Mouse (Mus musculus): ENCODE data around the gene Cdh13.
A peak's percentile ranks its signal among the peaks of the same experiment; 100 is the strongest.

Gene Cdh13

DNA sequence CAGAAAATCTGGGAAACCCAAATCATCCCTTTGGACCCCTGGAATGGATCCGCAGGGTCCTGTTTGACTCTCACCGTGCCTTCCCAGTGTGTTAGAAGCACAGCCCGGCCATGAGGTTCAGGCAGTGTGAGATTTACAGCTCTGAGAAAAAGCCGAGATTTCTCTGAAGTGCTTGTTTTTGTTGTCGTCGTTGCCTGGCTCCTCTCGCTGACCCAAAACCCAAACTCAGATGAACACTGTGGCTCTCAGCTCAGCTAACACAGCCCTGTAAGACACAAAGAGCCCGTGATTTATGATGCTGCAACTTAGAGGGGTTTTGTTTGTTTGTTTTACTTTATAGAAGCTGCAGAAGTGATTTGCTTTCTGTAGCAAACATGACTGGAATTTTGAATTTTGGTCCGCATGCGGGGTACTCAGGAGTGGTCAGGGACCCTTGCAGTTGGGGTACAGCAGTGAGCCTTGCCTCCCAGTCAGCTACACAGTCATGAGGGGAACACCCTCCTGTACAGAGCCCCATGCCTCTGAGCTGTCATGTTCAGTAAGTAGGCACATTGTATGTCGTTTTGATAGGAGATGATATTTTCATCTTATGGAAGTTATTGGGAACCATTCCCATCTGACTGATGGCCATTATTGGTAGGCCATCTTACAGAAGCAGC, 169.0 kb downstream of the Cdh13 start:
- no peak for DNase-seq

DNA sequence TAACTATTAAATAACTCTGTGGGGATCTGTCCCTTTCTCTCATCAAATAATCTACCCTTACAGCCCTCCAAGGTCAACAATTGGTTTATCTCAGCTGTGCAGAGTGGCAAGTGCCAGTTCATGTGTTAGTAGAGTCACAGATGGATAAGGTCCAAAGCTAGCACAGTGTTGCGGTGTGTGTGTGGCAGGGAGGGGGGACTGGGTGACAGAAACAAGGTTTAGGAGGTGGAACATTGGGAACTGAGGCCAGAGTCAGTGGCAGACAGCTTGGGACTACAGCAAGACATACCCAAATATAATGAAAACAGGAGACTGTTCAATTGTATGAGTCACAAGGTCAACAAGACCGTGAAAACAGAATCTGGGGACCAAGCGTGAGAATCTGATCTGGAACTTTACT, 171.7 kb downstream of the Cdh13 start:
- DNase-seq = no peak

DNA sequence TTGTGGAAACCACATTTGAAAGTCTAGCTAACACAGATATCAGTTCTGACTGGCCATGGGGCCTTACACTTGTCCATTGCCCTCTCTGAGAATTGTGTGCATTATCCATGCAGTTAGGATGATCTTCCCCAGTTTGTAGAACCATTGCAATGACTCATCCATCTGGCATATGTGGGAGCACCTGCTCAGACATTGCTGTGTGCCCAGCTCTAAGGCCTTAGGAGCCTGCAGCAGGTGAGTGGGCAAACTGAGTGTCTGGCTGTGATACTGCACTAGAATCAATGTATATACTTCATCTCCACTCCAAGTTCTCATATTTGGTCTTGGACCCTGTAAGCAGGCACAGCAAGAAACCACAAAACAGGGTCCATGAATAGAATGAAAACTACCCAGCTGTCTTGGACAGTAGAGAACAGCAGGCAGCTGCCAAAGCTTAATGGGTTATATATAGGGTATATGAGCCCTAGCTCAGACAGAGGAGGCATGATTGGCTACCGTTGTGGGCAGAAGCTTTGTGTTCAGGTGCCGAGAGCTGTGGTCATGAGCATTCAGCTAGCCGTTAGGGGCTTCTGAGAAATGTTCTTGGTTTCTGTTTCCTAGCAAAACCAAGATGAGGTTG, 181.9 kb downstream of the Cdh13 start:
- no peak for DNase-seq

DNA sequence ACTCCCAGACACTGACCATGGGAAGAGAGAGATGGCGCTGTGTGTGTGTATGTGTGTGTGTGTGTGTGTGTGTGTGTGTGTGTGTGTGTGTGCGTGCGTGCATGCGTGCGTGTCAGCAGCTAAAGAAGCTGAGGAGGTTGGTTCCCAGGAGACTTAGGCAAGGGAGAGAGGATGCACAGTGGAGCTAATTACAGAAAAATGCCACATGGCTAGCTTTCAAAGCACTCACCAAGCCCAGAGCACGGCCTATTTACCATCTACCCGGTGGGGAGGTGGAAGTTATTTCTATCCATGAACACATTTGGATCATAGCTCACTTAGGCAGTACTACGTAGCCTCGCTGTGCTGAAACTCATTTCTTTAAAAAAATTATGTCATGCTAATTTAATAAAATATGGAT, 194.1 kb downstream of the Cdh13 start:
- no peak for DNase-seq

DNA sequence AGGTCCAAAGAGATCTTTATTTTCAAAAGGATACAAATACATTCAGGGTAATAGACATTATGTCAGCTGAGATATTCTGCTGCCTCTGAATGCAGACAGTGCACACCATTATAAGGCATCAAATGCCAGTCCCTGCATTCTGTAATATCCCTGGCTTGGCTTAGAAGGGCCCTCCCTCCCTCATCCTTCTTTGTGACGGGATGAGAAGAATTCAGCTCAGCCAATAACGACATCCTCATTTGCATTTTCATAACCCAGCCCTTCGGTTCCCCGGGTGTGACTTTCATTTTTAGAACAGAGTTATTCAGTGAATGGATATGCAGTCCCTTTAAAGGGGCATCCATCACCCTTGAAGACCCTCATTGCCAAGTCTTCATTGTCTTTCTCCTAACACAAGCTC, 205.2 kb downstream of the Cdh13 start:
- DNase-seq = no peak

DNA sequence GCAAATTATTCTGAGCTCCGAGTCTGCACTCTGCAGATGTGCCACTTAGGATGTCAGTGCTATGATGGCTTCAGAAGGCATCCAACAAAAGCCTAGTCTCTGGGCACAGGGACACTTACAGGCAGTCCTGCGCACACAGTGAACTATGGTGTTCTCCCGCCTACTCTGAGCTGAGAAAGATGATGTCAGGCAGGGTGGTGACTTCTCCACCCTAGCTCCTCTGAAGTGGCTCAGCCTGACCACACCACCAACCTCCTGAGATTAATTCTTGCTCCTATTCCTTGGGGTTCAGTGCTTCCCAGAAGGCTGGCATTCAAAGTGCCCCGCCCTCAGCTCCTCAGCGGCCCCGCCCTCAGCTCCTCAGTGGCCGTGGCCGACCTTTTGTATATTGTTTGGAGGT, 219.0 kb downstream of the Cdh13 start:
- DNase-seq = no peak

DNA sequence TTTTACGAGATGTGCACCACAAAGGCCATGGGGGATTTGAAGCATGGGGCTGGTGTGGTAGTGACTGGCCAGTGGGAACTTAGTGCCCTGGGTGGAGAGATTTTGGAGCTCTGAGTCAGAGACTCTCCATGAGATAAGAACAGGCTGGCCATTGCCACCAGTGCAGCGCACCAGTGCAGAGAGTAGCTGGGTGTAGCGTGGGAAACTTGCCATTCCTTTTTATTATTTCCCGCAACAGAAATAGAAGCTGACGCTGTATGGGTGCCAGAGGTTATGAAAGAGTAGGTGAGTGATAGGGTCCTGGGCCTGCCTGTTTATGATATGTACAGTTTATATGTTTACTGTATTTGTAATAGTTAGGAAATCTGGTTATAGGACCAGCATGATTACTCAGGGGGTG, 225.9 kb downstream of the Cdh13 start:
- no peak for DNase-seq

DNA sequence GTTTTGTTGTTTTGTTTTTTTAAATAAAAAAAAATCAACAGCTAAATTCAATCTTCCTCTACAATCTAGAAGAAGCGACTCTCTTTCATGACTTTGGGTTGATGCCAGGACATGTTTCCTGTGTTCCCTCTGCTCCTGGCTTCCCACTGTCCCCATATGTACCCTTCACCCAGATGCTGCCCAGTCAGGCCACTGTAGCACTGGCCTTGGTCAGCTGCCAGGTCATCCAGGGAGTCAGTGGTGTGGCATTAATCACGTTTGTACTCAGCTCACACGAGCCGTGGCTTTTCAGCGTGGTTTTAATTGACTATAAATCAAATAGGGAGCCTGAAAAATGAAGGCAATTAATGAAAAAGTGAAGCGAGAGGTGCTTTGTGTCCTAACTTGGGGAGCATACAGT, 229.7 kb downstream of the Cdh13 start:
- no peak for DNase-seq

DNA sequence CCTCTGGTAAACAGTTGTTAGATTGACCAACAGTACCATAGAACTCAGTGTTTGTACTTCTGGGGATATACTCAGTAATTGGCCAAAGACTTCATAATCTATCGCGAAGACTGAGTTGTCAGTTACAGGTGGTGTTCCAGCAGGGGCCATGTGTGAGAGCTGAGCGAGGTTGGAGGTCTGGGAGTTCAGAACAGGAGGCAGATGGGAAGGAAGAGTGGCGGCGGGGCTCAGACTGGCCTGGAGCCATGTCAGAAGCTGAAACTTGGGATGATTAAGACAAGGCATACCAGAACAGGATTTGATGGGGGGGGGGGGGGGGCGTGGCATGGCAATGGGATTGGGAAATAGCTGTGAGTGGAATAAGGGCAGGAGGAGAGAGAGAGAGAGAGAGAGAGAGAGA, 232.1 kb downstream of the Cdh13 start:
- no peak for DNase-seq

DNA sequence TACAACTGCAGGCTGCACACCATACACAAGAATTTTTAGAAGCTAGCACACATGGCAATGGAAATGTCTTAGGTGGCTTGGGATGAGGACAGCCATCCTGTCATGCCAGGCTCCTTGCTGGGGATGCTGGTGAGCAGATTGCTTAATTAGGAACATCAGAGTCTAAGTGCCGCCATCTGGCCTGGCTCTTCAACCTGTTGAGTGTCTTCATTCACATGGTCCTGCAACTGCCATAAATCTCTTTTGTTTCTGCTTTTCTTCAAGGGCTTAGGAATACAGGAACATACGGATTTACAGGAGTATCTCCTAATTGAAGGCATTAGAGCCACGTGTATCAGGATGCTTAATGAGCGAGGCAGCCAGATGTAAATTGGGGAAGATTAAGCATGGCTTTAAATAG, 233.5 kb downstream of the Cdh13 start:
- DNase-seq = no peak

DNA sequence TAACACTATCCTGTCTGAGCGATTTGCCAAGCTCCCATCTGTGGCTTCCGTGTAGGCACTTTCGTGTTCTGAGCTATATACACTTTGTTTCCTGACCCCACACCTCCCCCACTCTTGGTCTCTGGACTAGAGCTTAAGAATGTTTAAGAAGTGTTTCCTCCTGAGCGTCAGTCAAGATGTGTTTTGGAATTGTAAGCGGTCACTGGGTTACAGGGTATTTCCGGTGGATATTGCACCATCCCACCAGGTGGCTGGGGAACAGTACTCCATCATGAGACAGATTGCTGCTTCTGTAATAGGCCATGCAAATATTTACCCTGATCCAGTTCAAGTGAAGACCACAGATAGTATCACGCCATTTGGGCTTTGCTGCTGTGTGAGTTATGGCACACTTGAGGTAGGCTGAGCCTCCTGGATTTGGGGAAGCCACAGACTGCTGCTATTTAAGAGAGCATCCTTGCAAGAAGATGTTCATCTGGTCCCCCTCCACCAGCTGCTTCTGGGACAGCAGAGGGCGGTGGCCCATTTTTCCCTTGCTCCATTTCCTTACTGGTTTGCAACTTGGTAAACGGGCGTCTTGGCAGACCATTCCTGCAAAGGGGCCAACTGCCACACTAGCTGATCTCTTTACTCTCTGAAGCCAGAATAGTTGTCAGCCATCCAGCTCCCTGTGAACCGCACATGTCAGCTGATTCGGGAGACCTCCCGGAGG, 234.7 kb downstream of the Cdh13 start:
- peak; percentile 22 for DNase-seq

DNA sequence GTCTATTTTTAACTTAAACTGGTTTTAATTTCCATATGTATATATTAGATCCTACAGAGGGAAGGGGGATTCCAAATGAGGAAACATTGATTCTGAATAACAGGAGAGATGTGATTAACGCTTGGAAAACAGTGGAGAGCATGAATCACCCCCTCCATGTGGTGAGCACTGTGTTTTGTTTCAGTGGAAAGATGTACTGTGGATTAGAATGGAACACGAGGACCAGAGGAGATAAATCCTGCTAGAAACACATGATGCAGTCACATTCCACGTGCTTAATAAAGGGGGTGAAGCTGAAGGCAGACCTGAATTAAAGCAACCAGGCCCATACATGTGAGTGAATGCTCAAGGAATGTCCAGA, 235.2 kb downstream of the Cdh13 start:
- no peak for DNase-seq

DNA sequence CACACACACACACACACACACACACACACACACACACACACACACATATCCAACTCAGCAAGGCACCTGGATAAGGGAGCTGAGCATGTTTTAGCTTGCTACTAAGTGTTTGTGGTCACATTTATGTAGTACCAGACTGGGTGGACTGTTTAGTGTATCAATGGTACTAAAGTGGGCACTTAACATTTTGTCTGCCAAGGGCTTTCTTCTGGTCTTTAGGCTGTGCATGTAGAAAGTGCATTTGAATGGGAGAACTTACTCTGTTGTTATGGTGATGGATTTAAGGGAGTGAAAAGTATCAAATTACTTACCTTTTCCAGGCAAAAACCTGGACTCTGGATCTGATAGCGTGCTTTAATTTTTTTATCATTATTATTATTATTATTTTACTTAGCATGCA, 240.4 kb downstream of the Cdh13 start:
- DNase-seq = no peak

DNA sequence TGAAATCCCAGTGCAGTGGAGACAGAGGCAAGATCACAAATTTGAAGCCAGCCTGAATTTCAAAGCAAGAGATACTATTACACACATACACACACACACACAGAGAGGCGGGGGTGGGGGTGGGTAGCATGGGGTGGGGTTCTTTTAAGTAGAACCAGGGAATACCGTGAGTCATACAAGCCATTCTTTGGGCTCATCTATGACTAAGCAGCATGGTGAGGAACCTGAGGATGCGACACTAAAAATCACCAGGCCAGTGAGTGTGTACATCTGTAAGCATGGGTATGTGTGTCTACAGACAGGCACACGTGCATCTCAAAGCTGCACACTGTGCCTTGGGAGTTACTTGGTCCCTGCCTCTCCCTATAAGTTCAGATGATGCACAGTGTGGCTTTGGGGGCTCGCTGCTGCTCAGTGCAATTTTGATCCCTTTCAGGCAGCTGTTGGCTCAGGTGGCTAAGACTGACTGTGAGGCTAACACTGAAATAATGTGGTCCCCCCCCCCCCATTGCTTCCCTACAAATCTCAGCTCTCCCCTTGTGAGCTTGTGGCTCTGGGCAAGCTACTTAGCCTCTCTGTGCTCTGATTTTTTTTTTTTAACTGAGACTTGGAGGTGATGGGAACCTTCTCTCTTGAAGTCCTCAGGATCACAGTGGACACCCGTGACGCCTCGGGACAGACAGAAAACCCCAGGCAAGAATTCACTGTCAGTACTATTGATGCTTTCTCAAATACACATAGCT, 255.5 kb downstream of the Cdh13 start:
- no peak for DNase-seq

DNA sequence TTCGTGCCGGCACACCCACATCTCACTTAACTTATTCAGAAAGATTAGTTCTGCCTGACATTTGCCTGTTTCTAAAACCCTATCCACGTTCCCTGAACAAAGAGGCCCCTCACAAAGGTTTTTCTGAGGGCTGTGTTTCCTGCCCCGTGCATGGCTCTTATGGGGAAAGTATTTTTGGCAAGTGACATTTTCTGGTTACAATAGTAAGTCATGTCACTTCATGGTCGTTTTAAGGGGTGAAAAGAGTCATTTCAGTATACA, 256.0 kb downstream of the Cdh13 start:
- no peak for DNase-seq

DNA sequence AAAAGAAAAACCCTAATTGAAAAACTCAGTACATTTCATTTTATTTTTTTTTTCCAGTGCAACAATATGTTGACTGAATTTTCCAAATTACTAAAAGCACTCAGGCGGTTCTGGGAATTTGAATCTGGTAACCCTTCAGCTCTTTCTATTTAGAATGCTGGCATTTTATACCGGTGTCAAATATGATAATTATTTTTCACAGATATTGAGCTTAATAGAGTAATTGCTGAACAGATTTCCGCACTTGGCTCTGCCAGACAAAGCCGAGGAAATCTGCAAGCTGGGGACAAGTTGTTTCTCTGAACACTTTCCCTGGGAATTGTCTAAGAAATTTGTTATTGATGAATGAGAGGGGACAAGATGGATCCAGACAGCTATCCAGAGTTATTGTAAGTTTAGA, 256.4 kb downstream of the Cdh13 start:
- DNase-seq = no peak

DNA sequence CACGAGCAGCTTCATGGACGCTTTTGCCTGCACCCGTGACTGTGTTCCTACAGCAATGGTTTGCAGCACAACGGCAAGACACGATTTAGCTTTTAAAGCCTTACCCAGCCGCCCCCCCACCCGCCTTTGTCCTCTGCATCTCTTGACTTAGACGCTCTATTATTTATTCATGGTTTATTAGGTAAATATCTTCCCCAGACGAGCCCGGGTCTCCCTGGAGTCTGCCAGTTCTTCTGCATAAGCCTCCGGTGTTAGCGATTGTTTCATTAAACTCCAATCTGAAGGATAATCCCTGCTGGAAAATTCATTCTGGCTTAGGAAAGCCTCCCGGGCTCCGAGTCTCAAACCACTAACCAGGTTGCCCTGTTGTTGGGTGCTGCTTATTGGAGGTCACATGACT, 268.9 kb downstream of the Cdh13 start:
- DNase-seq = no peak

DNA sequence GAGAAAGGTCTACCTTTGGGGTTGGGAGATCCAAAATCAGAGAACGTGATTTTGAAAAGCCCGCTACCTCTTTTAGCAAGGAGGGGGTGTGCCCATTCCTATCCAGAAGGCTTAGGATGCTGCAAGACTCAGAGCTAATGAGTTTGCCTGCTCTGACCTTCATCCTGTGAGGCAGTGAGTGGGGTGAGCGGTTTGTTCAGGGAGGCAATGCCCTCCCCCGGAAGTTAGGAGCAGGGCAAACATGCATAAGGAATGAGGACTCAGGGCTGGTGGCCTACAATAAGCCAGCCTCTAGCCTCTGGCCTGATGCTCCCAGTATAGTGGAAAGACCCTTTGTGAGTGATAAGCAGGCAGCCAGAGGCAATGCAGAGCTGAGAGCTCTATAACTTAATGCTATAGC, 269.3 kb downstream of the Cdh13 start:
- DNase-seq = no peak

DNA sequence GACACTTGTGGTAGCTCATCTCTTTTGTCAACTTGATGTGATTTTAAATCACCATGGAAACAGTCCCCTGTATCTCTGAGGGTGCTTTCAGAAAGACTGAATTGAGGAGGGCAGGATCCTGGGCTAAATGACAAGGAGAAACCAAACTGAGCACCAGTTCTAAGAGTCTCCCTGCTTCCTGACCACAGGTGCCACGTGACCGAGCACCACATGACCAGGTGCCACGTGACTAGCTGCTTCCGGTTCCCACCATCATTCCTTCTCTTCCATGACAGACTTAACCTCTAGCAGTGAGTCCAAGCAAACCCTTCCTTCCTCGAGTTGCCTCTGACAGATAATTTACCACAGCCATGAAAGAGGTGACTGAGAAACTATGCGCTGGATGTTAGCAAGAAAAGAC, 280.5 kb downstream of the Cdh13 start:
- DNase-seq = no peak

DNA sequence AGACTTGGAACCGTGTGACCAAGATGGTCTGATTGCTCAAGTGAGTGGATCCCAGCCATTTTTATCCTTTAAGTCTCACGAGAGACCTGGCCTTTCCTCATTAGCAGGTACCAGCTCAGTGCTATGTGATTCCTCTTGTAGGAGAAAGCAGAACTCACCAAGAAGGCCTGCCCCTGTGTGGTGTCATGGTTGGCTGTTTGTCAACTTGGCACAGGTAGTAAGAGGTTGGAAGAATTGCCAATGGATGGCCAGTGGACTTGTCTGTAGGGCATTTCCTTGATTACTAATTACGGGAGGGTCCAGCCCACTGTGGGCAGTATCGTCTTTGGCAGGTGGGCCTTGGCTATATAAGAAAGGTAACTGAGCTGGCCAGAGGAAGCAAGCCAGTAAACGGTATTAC, 281.7 kb downstream of the Cdh13 start:
- DNase-seq = no peak

DNA sequence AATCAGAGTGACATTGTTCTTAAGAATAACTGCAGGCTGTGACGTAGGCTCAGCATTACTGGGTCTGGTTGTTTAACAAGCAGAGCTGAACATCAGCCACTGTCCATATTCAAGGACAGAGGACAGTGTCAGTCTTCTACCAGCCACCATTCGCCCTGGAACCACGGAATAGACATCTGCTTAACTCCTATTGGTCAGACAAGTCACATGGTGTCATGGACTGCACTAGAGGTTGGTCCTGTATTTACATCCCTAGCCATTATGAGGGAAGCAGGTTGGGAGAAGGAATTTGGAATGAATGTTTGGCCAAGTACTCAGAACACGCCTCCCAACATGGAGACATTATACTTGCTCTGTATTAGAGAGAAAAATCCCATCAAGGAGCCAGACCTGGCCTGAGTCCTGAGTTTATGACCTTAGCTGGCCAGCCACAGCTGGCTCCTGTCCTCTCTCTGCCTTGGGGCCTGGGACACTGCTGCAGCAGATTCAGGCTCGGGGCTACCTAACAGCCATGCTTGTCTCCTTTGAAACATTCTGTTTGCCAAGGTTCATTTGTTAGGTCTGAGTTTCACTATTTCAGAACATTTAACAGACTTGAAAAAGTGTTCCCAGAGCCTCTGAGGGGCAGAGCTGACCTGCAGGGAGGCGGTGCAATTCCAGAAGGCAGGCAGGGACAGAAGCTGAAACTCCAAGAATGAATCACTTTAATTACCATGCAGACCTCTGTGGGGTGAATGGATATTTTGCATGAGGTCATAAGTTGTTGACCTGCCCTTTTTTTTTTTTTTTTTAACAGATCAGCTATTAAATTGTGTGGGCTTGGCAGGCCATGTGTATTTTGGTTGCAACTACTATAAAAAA, 282.6 kb downstream of the Cdh13 start:
- no peak for DNase-seq

DNA sequence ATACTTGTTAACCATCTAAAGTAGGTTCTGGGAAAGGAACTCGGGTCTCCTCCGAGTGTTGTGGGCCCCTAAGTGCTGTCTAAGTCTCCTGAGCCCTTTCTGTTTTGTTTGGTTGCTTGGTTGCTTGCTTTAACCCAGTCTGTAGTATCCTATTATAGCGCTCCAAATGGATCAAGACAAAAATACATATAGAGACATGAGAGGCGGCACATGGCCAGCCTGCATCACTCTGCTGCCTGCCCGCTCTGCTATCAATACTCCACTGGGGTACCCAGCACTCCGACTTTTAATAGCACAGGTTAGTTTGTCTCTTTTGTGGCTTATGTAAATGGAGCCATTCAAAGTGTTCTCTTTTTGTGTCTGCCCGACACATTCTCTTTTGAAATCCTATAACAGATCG, 285.8 kb downstream of the Cdh13 start:
- DNase-seq = peak; percentile 8

DNA sequence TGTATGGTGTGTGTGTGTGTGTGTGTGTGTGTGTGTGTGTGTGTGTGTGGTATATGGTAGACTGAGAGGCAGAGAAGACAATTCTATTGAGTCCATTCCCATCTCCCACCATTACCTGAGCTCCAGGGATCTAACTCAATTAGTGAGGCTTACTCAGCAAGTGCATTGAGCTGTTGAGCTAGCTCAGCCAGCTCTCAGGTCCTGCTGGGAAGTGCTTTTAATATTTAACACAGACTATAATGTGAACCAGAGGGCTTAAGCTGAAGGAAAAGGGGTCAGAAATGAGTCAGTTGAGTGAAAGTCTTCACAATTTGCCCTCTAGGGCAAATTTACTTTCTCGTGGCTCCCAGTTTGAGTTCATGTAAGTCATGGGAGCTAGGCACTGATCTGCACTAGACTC, 297.7 kb downstream of the Cdh13 start:
- DNase-seq = no peak
